Mouse (Mus musculus) frontal cortex, adult (tissue): ENCODE measurements around the gene Magohb.
"Not testable (repeated sequence)": the region's sequence is repeated elsewhere in the genome, so short reads cannot be mapped to it uniquely, and the experiment has no call there.

Source experiments
- ATAC-seq: cut with Nextera tagmentation; 2 replicates; pipeline ENCODE4 v1.9.2; 2017; ENCODE audit warnings: mild to moderate bottlenecking, moderate library complexity, mixed read lengths; ENCODE audit not compliant: low TSS enrichment

Gene Magohb

DNA sequence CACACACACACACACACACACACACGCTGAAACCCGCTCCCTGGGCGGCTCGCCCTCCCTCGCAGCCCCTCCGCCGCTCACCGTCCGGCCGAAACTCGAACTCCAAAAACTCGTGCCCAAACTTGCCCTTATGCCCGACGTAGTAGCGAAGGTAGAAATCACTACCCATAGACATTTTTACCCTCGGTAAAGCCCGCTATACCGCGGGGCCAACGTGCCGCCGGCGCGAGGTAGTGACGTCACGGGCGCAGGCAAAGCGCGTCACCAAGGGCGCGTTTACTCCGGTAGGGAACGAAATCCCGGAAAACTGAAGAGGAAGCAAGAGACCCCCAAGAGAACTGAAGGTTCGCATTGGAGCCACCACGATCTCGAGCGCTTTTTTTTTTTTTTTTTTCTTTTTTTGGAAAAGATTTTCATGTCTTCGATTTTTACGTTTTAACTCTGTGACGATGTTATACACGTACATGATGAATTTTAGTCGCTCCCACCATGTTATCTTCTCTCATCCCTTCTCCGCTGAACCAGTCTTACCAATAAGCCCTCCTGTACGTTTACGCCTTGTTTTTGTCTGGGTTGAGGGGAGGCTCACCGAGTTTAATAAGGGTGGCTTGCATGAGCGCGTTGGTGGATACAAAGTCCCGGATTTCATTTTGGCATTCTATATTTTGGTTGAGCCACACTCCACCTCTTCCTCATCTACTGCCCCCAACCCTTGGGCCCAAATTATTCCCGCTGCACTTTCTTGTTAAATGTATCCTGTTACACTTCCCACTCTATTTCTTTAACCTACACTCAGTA lies at the start of gene Magohb:
Gene Magohb, minus strand, starts transcription at position 254 of the 798 bp plus-strand sequence.
- peak; percentile 81 for ATAC-seq

DNA sequence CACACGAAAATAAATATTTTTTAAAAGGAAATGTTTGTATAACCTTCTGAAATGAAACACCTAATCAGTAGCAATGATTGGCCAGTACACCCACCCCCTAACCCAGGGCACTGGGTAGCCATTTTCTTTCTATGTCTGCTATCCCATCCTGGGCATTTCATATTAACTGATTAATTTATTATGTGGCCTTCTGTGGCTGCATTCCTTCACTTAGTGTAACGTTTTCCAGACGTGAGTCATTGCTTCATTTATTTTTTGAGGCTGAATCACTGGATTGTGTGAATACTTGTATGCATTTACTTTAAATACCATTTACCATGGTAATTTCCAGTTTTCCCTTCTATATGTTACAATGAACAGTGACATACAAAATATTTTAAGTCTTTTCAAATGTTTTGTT lies 47.0 kb upstream of the Magohb start:
- ATAC-seq: no peak

DNA sequence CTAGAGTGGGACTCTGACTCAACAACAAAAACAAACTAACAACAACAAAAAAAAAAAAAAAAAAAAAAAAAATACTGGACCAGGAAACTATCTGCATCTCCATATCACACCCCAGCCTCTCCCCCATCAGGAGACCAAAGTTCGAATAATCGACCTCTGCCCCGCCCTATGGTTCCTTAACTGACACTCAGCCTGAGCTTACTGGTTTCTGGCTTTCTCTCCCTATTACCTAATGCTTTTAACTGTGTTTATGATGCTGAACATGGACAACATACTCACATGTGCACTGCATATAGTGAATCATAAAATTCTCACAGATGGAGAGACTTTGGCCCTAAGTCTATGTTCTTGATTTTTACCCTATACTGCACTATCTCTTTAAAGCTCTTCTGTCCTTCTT lies 46.3 kb upstream of the Magohb start:
- ATAC-seq: no peak

DNA sequence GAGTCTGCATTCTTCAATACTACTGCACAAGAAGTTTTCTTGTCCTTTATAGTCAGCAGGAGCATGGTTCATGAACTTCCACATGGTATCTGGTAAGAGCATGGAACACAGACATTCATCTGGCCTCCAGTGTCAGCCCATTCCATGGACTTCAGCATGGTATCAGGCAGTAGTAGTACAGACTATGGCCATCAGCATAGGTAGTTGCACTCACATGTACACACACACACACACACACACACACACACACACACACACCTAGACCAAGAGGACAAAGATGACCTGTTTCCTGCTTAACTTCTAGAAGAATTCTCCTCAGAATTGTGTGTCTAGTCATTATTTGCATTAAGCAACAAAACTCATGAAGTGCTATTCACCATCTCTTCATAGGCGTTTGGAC lies 45.7 kb upstream of the Magohb start:
- no peak for ATAC-seq

DNA sequence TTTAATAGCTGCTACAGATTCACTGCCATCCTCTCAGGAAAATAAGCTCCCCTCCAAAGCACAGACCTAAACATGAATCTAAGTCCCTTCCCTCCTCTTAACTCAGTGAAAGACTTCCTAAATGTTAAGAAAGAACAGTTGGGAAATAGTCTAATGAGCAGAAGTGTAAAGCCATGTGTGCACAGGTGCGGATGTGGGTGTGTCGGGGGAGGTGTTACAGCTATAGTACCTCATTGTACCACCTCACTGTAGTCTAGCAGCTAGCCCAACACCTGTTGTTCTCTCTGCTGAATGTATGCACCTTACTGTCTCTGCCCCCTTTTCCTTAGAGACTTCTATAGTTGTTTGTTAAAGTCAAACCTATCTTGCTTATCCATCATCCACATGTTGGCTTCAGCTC lies 34.0 kb upstream of the Magohb start:
- no peak for ATAC-seq

DNA sequence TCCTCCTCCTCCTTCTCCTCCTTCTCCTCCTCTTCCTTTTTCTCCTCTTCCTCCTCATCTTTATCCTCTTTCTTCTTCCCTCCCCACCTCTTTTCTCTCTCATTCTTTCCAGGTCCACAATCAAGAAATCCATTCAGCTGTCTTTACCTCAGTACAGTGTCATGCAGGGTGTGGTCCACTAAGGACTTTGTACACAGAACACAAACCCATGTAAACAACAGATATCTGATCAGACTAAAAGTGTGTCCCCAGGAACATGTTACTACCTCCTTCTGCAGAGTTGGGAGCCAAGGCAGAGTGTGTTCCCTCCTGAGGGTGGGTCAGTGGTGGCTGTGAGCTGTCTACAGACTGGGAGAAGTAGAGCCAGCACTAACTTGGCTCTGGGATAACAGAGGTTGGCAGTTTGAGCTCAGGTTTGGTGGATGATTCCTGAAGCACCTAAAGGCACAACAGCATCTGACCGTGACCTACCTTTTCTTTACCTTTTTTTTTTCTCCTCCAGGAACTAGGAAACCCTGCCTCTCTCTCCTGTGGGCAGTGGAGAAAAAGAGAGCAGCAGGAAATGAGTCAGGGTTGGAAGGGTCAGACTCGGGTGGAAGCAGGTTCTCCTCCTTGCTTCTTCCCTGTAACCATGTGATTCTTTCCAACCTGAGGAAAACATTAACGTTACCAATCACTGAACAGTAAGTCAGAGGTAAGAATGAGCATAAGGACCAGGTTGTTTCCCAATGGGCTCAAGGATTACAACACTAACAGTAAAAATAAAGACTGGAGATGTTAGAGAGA lies 29.0 kb upstream of the Magohb start:
- ATAC-seq: no peak

DNA sequence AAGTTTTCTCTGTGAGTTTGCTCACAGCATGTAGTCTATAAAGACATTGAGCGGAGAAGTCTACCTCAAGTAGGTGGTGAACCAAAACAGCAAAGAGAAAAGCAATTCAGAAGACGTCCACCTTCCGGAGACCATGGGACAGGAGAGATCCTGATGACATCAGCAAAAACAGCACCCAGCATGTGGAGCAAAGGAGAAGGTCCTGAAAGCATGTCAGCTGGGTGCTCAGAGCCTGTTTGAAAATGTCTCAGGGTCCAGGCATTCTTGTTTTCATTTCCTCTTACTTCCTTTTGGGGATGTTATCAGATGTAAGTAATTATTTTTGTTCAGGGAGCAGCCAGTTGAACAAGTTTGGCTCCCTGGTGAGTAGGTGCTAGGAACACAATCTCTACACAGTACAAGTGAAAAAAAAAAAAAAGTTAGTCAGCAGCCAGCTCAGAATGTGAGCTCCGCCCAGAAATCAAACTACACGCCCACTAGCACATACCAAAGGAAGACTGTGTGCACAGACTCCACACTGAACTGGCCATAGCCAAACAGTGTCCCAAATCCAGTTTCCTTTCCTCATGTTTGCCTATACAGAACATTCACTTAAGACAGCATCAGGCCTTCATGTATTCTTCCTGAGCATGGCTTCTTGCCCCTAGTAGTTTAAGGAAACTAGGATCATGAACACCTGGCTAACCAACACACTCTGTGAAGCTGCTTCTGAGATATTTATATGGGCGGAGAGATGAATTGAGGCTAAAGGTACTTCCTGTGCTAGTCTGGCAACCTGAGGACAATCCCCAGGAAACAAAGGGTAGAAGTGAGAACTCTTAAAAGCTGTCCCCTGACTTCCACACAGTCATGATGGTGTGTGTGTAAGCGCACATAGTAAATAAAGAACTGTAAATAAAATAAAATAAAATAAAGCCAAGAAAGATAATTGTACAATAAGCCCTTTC lies 23.4 kb upstream of the Magohb start:
- ATAC-seq: no peak

DNA sequence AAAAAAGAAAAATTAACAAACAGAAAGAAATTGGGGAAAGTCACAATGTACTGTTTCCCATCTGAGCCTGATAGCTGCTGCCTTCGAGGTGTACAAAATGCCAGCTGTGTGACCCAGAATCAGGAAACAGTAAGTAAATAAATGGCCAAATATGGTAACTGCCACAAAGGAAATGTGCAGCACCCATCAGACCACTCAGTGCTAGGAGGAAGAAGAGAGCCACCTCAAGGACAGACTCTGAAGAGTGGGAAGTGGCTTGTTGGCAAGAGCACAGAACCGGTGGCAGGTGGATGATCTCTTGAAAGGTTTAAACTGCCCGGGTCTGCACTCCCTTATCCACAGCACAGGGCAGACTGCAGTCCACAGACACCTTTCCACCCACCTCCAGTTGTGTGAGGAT lies 15.0 kb upstream of the Magohb start:
- ATAC-seq: no peak

DNA sequence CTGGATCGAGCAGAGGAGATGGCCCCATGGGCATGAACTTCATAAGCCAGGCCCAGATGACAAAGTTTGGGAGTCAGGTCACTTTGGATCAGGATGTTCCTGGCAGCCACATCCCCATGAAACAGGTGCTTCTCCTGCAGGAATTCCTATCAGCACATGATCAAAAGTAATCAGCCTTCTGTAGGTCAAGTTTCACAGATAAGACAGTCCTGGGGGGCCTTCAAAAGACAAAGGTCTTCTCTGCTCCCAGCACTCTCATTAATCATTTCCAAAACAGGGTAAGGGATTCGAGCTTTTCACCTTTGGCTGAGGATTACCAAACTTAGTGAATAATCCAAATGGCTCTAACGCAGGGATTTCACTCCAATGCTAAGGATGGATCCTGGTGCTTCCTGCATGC lies 11.7 kb upstream of the Magohb start:
- ATAC-seq: no peak

DNA sequence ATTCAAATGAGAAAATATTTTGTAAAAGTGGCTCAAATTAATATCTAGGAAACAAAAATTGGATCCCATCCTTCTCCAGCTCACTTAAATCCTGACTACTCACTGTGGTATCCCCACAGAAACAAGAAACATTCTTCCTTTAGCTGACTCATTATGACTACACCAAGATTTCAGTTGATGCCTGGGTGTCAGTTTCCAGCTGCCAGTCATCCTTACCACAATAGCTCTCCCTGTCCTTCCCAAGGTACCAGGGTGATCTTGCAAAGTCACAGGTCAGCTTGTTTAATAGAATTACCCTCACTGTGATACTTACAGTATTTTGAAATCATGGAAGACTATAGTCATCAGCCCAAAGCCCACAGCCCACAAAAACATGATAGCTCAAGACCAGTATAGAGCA lies 5.5 kb upstream of the Magohb start:
- no peak for ATAC-seq

DNA sequence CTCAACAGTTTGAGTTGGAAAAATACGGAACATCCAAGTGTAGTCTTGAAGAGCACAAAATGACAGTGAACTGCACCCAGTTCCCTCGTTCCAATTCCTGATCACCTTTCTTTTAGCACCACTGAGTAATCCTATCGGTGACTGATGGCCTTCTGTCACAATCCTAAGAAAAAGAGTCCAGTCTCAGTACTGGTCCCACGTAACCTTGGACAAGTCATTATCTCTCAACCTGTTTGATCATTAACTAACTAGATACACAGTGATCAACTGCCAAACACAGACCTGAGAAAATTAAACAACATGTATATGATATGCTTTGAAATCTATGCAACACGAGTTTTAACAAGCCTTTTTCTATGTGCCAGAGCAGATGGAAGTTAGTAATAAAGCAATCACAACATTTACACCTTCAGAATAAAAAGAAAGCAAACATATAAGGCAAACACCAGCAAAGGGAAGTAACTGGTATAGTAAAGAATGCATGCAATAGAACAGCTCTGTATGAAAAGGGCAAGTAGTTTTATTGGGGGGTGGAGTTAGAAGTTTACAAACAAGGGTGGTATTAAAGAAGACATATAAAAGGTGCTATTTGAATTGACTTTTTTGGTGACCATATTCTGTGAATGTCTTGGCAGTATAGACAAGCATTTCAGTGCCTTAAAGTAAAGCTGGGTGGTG lies 1.5 kb upstream of the Magohb start:
- no peak for ATAC-seq

DNA sequence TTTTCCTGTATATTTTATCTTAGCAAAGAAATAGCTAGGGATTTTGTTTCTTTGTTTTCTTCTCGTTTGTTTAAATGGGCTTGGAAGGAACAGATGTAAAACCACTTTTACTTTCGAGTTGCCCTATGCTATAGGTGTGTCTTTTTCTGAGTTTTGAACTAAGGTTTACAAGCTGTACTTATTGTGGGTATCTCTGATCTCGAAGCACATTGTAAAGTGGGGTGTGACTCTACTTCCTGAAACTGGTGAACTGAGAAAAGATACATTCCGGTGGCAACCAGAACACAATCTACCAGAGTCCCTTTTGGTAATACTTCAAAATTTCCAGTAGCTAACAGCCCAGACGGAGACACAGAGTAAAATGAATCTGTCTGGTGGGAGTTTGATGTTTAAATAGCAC lies 872 bp upstream of the Magohb start:
- ATAC-seq: no peak

DNA sequence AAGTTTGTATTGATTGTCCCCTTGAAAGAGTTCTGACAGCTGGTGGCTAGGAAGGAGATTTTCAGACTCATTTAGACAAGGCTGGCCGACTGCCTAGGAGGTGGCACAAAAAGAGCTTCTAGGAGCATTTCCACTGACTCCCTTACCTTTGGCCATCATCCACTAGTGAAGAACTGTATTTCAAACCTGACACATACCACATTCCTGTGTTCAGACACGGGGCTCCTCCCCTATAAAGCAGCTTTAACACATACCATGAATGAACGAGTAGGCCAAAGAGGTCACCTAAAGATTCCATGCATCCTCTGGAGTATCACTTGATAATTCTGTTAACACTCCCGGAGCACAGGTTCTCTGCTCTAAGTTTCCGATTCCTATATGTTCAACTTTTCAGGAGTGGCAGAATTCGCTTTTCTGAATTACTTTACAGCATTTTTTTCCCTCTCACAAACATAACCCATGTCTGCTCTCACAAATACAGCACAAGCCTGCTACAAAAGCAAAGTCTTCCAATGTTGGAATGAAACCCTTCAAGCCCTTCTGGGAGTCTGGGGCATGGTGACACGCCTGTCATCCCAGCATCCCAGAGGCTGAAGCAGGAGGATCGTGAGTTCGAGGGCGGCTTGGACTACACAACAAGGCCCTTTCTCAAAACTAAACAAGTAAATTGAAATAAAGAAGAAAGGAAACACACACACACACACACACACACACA lies 611 bp downstream of the Magohb start:
- peak; percentile 18; the same call in 1 of the 2 replicates for ATAC-seq

DNA sequence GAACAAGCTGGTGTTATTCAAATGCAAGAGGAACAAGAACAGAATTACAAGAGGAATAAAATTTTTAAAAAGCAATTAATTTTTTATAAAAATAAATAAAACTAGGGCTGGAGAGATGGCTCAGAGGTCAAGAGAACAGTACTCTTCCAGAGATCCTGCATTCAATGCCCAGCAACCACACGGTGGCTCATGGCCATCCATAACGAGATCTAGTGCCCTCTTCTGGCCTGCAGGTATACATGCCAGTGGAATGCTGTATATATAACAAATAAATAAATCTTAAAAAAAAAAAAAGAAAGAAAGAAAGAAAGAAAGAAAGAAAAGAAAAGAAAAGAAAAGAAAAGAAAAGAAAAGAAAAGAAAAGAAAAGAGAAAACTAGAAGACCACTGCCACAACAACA lies 2.6 kb downstream of the Magohb start:
- ATAC-seq: peak; percentile 71

DNA sequence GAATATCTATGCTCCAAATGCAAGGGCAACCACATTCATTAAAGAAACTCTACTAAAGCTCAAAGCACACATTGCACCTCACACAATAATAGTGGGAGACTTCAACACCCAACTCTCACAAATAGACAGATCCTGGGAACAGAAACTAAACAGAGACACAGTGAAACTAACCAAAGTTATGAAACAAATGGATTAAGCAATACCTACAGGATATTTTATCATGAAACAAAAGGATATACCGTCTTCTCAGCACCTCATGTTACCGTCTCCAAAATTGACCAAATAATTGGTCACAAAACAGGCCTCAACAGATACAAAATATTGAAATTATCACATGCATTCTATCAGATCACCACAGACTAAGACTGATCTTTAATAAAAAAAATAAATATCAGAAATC lies 14.9 kb downstream of the Magohb start:
- ATAC-seq: not testable (repeated sequence)

DNA sequence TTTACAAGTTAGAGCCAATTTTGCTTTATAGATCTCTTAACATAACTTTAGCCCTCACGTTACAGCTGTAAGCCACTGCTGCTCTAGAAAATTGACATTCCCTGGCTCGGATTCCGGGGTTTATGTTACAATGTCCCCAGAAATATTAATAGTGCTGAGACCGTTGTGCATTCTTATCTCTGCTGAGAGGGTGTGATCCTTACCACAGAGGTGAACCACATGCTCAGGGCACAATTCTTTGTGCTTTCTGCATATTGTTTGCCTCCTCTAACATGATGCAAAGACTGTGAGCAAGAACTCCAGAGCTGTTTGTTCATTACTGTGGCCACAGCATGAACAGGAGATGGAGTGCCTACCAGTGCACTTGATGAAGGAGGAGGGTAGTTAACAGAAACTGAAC lies 16.4 kb downstream of the Magohb start:
- no peak for ATAC-seq

DNA sequence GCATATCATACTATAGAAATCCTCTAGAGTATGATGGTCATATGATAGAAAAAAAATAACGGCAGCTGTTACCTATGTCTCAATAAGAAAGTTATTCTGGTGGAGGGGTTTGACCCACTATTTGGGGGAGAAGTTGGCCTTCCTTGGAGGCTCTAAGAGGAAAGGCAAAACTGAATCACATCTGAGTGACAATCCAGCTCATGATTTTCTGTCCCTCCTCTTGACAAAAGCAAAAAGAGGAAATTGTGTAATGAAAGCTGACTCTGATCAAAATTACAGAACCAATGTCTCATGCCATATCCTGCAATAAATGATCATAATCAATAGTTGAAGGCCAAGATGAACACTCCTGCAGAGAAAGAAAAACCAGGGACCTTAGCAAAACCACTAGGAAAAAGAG lies 20.7 kb downstream of the Magohb start:
- ATAC-seq: no peak

DNA sequence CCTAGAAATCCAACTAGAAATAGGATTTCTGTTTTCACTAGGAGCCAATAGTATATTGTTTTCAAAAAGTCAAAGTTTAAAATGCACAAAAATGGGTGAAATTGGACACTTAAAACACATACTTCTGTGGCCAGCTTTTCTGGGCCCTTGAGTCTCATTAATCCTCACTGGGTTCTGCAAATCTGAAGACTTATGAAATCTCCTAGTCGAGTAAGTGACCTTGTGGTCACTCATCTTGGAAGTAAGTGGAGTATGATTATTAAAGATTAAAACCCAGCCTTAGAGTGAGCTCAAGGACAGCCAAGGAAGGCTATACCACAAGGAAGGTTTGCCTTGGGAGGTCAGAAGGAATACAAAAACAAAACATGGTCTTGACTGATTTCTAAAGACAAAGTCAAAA lies 22.7 kb downstream of the Magohb start:
- ATAC-seq: no peak

DNA sequence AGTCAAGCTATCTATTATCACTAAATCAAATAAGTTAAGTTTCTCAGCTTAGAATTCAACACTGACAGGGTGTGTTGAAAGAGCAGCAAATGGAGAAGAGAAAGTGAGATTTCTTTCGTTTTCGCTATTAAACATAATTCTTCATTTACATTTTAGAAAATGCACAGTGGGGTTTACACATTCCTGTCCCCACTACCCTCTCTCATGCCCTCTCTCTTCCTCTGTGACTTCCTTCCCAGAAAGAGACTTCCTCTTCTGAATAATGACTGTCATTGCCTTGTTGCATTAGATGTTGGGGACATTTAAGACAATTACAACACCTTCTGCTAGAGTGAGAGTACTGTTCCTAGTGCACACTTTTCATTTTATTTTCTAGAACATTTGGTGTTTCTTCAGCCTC lies 23.4 kb downstream of the Magohb start:
- no peak for ATAC-seq

DNA sequence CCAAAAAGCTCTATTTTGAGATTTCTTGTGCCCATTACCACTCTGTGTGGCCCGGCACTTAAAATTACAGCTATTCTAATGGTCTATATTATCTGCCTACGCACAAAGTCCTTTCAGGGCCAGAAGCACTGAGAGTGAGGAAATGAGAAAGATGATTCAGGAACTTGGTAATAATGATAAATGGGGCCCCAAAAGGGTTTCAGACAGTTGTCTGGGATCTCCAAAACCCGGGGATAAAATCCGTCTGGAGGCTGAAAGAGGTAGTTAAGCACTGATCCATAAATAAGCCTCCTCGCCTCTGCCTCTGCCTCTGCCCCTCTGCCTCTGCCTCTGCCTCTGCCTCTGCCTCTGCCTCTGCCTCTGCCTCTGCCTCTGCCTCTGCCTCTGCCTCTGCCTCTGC lies 28.9 kb downstream of the Magohb start:
- no peak for ATAC-seq

DNA sequence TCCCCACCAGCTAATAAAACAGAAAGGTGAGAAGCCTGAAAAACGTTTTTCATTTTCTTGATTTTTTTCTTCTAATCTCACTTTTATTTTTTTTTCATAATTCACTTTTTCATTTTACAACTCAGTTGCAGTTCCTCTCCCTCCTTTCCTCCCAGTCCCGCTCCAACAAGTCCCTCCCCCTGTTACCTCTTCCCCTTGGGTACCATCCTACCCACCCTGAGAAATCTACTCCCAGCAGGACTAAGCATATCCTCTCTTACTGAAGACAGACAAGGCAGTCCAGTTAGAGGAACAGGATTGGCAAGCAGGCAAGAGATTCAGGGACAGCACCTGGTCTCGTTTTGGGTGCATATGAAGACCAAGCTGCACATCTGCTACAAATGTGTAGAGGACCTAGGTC lies 30.3 kb downstream of the Magohb start:
- no peak for ATAC-seq
